ENCODE assay signal across 14 mouse cellular contexts in the genomic region with DNA sequence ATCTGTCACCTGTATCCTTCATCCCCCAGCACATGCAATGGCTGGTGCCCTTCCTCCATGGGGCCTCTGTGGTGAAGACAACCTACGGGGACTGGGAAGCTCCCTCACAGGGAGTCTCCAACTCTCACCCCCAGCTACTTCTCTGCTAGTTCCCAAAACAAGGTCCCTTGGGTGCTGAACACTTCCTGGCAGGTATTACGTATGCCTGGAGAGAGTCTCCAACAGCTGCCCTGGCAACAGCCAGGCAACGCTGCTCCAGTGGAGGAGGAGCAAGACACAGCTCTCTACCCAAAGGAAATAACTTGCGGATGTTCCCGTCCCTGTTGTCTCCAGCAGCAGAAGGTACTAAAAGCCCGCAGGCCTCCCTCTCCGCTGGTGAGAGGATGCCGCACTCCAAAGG.
"Had no signal": no experiment of that assay in that cellular context is flagged by ENCODE, and none has a peak within 500 bp of the region (broad histone marks: within the 10 kb centered on the region; RNA-seq: fewer than 3 reads in every experiment).

No protein-coding gene starts in this region.

- H3K4me3 ChIP-seq: limb, embryonic 12.5 days; liver, embryonic 13.5 days; lung, embryonic 15.5 days; megakaryocyte, embryonic 14.5 days; midbrain, embryonic 15.5 days had no signal

- H3K27me3 ChIP-seq: liver, embryonic 13.5 days; lung, embryonic 15.5 days; megakaryocyte, embryonic 14.5 days; midbrain, embryonic 15.5 days had no signal

- H3K4me1 ChIP-seq: liver, embryonic 13.5 days; lung, embryonic 15.5 days; megakaryocyte, embryonic 14.5 days had no signal

- H3K9ac ChIP-seq: limb, embryonic 12.5 days; liver, embryonic 13.5 days; liver, postnatal 0 days; lung, embryonic 15.5 days; midbrain, embryonic 15.5 days had no signal

- H3K27ac ChIP-seq: limb, embryonic 12.5 days; liver, embryonic 13.5 days; lung, embryonic 15.5 days; macrophage; midbrain, embryonic 15.5 days had no signal

- H3K4me2 ChIP-seq: limb, embryonic 12.5 days; liver, embryonic 13.5 days; lung, embryonic 15.5 days; midbrain, embryonic 11.5 days; midbrain, embryonic 15.5 days had no signal

- H3K36me3 ChIP-seq: limb, embryonic 12.5 days; liver, embryonic 13.5 days; lung, embryonic 15.5 days had no signal

- DNase-seq: kidney, postnatal 14 days; layer of hippocampus, adult 9-11 months; liver; liver, embryonic 13.5 days; liver, postnatal 0 days; lung, postnatal 14 days; right cerebral cortex, postnatal 14 days; thymus, postnatal 36 days had no signal

- H3K9me3 ChIP-seq: limb, embryonic 12.5 days; liver, embryonic 13.5 days; lung, embryonic 15.5 days; megakaryocyte, embryonic 14.5 days; midbrain, embryonic 15.5 days had no signal

- ATAC-seq: liver, postnatal 0 days; midbrain, embryonic 15.5 days had no signal
